Mouse (Mus musculus) neural tube, embryonic 14.5 days (tissue): ENCODE measurements around the gene Gm45837. TPM values are rescaled to one million over a fixed set of nuclear protein-coding genes. Genes with fewer than 3 reads are reported as not detected.

Experiments
- ATAC-seq: fragments of 200-750 bp; cut with Nextera tagmentation; 2 replicates; pipeline ENCODE4 v1.8.0; 2017; ENCODE audit warnings: low read depth, mild to moderate bottlenecking, moderate TSS enrichment, moderate library complexity
- H3K27ac ChIP-seq: fragments of 300-500 bp; sonication (generic); 2 replicates; pipeline ENCODE4 v1.5.1; 2014; ENCODE audit warnings: low read depth, mild to moderate bottlenecking, control low read depth, low read length, moderate library complexity, mixed read lengths
- H3K27me3 ChIP-seq: fragments of 300-500 bp; sonication (generic); 2 replicates; pipeline ENCODE4 v1.6.1; 2014; ENCODE audit warnings: low read length; ENCODE audit not compliant: control insufficient read depth, insufficient read depth
- H3K36me3 ChIP-seq: fragments of 300-500 bp; sonication (generic); 2 replicates; pipeline ENCODE4 v1.6.1; 2014; ENCODE audit warnings: low read length, mixed read lengths; ENCODE audit not compliant: control insufficient read depth, insufficient read depth
- H3K4me1 ChIP-seq: fragments of 300-500 bp; sonication (generic); 2 replicates; pipeline ENCODE4 v1.6.1; 2014; ENCODE audit warnings: low read length; ENCODE audit not compliant: control insufficient read depth, insufficient read depth
- H3K4me2 ChIP-seq: fragments of 300-500 bp; sonication (generic); 2 replicates; pipeline ENCODE4 v1.6.1; 2014; ENCODE audit warnings: mild to moderate bottlenecking, low read depth, low read length, control low read depth
- H3K4me3 ChIP-seq: fragments of 300-500 bp; sonication (generic); 2 replicates; pipeline ENCODE4 v1.5.1; 2014; ENCODE audit warnings: low read depth, low read length, control low read depth, mixed read lengths
- H3K9ac ChIP-seq: fragments of 300-500 bp; sonication (generic); replicated peaks from 2 replicates; pipeline ENCODE4 v1.6.1; 2014; ENCODE audit warnings: low read depth, mild to moderate bottlenecking, control low read depth, low read length, mixed read lengths
- H3K9me3 ChIP-seq: fragments of 300-500 bp; sonication (generic); 2 replicates; pipeline ENCODE4 v1.6.1; 2016; ENCODE audit warnings: low read length; ENCODE audit not compliant: control insufficient read depth
- WGBS: fragments of 180-500 bp; shearing (Covaris S2); extraction: QIAGEN DNeasy Blood & Tissue Kit; methylation state at CpG from one replicate; pipeline ENCODE4 v1.1.7; 2014; 5-methylcytosine and 5-hydroxymethylcytosine counted together
- polyA plus RNA-seq: library from polyadenylated mRNA; unstranded; fragments of >200 nt; fragmentation: Nextera tagmentation; extraction: Ambion mirVana; gene quantifications from 2 replicates; pipeline ENCODE4 v1.2.1, GENCODE M21; 2014

The Gm45837 gene
- polyA plus RNA-seq, 1 experiment from 2014 or later, result not detected

GRCm38 (mm10) chr7:101401510-101401909 lies 9.2 kb upstream of the Gm45837 start:
- ATAC-seq, result no peak
- H3K36me3 ChIP-seq, result no peaks in the 10 kb centered on the region
- H3K27me3 ChIP-seq, result no peaks in the 10 kb centered on the region
- no peak overlapping the region for H3K4me2 ChIP-seq
- H3K4me1 ChIP-seq, result no peaks in the 10 kb centered on the region
- no peak overlapping the region for H3K4me3 ChIP-seq
- WGBS, result 92% methylated on average over 7 of the region's 7 CpGs
- no peaks in the 10 kb centered on the region for H3K9me3 ChIP-seq
- H3K9ac ChIP-seq, result no peak overlapping the region
- no peak overlapping the region for H3K27ac ChIP-seq

- H3K4me2 ChIP-seq, result no peak overlapping the region
- no peak for ATAC-seq
- 96% methylated on average over 5 of the region's 5 CpGs for WGBS
Observed at GRCm38 (mm10) chr7:101403831-101404230, 6.9 kb upstream of the Gm45837 start.

GRCm38 (mm10) chr7:101412796-101413195 lies 2.1 kb downstream of the Gm45837 start:
- H3K4me3 ChIP-seq, result no peak overlapping the region
- H3K9ac ChIP-seq, result no peak overlapping the region
- H3K27ac ChIP-seq, result no peak overlapping the region
- ATAC-seq, result peak; percentile 55; the same call in 1 of the 2 replicates
- H3K4me2 ChIP-seq, result no peak overlapping the region
- H3K36me3 ChIP-seq, result no peaks in the 10 kb centered on the region
- no peaks in the 10 kb centered on the region for H3K9me3 ChIP-seq
- no peaks in the 10 kb centered on the region for H3K27me3 ChIP-seq
- peaks cover 10% of the 10 kb centered on the region; the same call in 1 of the 2 replicates for H3K4me1 ChIP-seq

More at GRCm38 (mm10) chr7:101403831-101404230, 6.9 kb upstream of the Gm45837 start:
- Histone ChIP-seq H3K9ac (no peak overlapping the region), H3K27ac (no peak overlapping the region), H3K4me3 (no peak overlapping the region), H3K4me1 (no peaks in the 10 kb centered on the region), H3K27me3 (no peaks in the 10 kb centered on the region), H3K9me3 (no peaks in the 10 kb centered on the region), H3K36me3 (no peaks in the 10 kb centered on the region)

GRCm38 (mm10) chr7:101414209-101414608 lies 3.5 kb downstream of the Gm45837 start:
- H3K27me3 ChIP-seq, result 0 out of 2 replicates have a peak, but pooled peaks cover 2% of the 10 kb centered on the region
- WGBS, result 52% methylated on average over 4 of the region's 4 CpGs
- no peak overlapping the region for H3K27ac ChIP-seq
- ATAC-seq, result no peak
- no peak overlapping the region for H3K4me2 ChIP-seq
- H3K9ac ChIP-seq, result no peak overlapping the region
- no peak overlapping the region for H3K4me3 ChIP-seq
- no peaks in the 10 kb centered on the region for H3K36me3 ChIP-seq
- H3K4me1 ChIP-seq, result peaks cover 10% of the 10 kb centered on the region; the same call in 1 of the 2 replicates
- H3K9me3 ChIP-seq, result no peaks in the 10 kb centered on the region

GRCm38 (mm10) chr7:101414661-101415511 lies 4.2 kb downstream of the Gm45837 start:
- H3K4me1 ChIP-seq, result peaks cover 10% of the 10 kb centered on the region; the same call in 1 of the 2 replicates
- H3K4me3 ChIP-seq, result no peak overlapping the region
- no peak overlapping the region; the same call in 1 of the 2 replicates for H3K9ac ChIP-seq
- 0 out of 2 replicates have a peak, but pooled peaks cover 2% of the 10 kb centered on the region for H3K27me3 ChIP-seq
- no peaks in the 10 kb centered on the region for H3K36me3 ChIP-seq
- H3K4me2 ChIP-seq, result no peak overlapping the region
- 30% methylated on average over 6 of the region's 7 CpGs for WGBS
- peak; percentile 58 for ATAC-seq
- H3K27ac ChIP-seq, result no peak overlapping the region; the same call in 1 of the 2 replicates
- no peaks in the 10 kb centered on the region for H3K9me3 ChIP-seq

GRCm38 (mm10) chr7:101415512-101416100 lies 4.9 kb downstream of the Gm45837 start:
- Histone ChIP-seq H3K9ac (no peak overlapping the region), H3K27me3 (0 out of 2 replicates have a peak, but pooled peaks cover 2% of the 10 kb centered on the region), H3K4me2 (no peak overlapping the region), H3K36me3 (no peaks in the 10 kb centered on the region), H3K4me1 (peaks cover 10% of the 10 kb centered on the region; the same call in 1 of the 2 replicates), H3K4me3 (no peak overlapping the region), H3K27ac (no peak overlapping the region; the same call in 1 of the 2 replicates), H3K9me3 (no peaks in the 10 kb centered on the region)
- 30% methylated on average over 8 of the region's 8 CpGs for WGBS
- peak; percentile 25 for ATAC-seq

- no peak overlapping the region for H3K4me2 ChIP-seq
- 80% methylated on average over 5 of the region's 5 CpGs for WGBS
- no peak for ATAC-seq
- no peak overlapping the region for H3K4me3 ChIP-seq
- no peak overlapping the region for H3K9ac ChIP-seq
- H3K27ac ChIP-seq, result no peak overlapping the region
- H3K9me3 ChIP-seq, result no peaks in the 10 kb centered on the region
- H3K27me3 ChIP-seq, result 0 out of 2 replicates have a peak, but pooled peaks cover 2% of the 10 kb centered on the region
- H3K36me3 ChIP-seq, result no peaks in the 10 kb centered on the region
- peaks cover 10% of the 10 kb centered on the region; the same call in 1 of the 2 replicates for H3K4me1 ChIP-seq
Observed at GRCm38 (mm10) chr7:101416391-101416790, 5.7 kb downstream of the Gm45837 start.

GRCm38 (mm10) chr7:101419013-101419770 lies 8.5 kb downstream of the Gm45837 start:
- Histone ChIP-seq H3K9me3 (no peaks in the 10 kb centered on the region), H3K4me1 (peaks cover 10% of the 10 kb centered on the region; the same call in 1 of the 2 replicates), H3K9ac (no peak overlapping the region), H3K36me3 (no peaks in the 10 kb centered on the region), H3K4me3 (no peak overlapping the region), H3K27me3 (0 out of 2 replicates have a peak, but pooled peaks cover 2% of the 10 kb centered on the region), H3K4me2 (no peak overlapping the region), H3K27ac (no peak overlapping the region)
- no peak for ATAC-seq
- WGBS, result 5% methylated on average over 27 of the region's 27 CpGs
